Mouse (Mus musculus) activated CD4-positive, CD25-positive, alpha-beta regulatory T cell, adult 4 months (primary cell): ENCODE data around the gene Slc40a1. TPM values are rescaled to one million over a fixed set of nuclear protein-coding genes. Genes with fewer than 3 reads are reported as not detected.

Source experiments
- ATAC-seq: one replicate; pipeline ENCODE4 v1.8.0; 2017
- polyA plus RNA-seq, 2 experiments: library from polyadenylated mRNA; unstranded; fragments of 100-300 nt; shearing (Covaris generic); gene quantifications; one replicate each; pipeline ENCODE4 v1.2.1; 2017

The Slc40a1 gene
- 1 to 10 TPM; 1.0 to 2.3 TPM for polyA plus RNA-seq

DNA sequence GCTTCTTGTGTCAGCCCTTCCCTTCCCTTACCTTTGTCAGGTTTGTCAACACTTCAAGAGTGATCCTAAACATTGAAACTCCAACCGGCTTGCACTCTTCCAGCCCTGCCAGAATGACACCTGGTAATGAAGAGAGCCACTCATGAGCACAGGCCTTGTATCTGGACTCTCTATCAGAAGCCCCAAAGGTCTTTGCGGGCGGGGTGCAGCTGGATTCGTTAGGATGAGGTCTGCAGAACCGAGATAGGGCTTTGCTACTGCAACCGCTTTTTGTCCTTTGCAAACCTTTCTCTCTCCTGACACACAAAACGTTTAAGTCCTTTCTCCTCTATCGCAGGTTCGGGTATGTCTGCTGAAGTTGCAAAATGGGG is at the start of gene Slc40a1:
Slc40a1 (minus strand) TSS at position 131 of the 371 bp plus-strand sequence.
- no peak for ATAC-seq

- ATAC-seq = no peak
Observed at GRCm38 (mm10) chr1:45971314-45971713, 45.0 kb upstream of the Slc40a1 start.

DNA sequence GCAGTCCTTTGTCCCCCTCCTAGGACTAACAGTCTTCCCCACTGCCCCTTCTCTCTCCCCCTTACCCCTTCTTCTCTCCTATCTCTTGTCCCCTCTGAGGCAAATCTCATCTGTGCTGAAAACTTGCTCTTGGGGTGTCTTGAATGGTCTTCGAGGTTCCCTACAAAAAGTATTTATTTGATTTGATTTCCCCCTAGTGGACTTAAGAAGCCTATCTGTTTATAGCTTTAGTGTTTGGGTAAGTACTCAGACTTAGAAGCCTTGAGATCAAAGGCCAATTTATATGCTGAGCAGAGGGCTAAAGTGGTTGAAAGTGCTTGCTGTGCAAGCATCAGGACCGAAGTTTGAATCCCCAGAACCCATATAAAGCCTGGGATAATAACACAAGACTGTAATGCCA is 22.7 kb upstream of the Slc40a1 start:
- no peak for ATAC-seq

GRCm38 (mm10) chr1:45947843-45948242 is 21.5 kb upstream of the Slc40a1 start:
- no peak for ATAC-seq

DNA sequence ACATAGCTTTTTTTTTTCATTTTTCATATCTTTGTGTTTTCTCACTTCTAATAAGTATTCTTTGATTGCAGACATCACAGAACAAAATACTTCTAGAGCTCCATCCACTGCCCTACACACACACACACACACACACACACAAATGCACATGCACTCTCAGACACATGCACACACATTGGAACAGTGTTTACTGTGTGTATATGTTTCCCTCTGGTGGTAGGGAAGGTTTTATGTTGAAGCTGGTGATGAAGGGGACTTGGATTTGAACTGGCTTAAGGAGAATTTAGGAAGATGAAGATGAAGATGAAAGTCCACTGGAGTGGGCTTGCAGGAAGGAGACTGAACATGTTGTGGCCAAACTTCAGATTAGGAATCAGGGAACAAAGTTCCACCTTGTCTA is 4.8 kb upstream of the Slc40a1 start:
- no peak for ATAC-seq

DNA sequence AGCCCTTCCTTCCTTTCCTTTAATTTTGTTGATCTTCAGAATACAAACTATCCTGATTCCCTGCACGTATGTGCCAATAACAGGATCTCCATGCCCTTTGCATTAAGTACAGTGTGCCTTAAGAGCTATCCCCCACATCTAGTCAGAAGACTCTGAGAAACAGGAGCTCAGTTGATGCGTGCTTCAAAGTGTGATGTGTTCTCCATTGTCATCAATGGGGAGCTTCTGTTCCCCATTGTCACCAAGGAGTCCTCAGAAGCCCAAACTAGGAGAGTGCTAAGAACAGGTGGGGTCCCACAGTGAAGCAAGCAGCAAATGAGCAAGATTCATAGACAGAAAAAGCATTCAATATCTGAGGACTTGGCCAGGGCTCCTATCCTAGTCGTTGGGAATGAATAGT is 588 bp upstream of the Slc40a1 start:
- no peak for ATAC-seq

- no peak for ATAC-seq
Observed at GRCm38 (mm10) chr1:45925500-45926392, 577 bp downstream of the Slc40a1 start.

- no peak for ATAC-seq
Observed at GRCm38 (mm10) chr1:45925131-45925499, 1.2 kb downstream of the Slc40a1 start.

DNA sequence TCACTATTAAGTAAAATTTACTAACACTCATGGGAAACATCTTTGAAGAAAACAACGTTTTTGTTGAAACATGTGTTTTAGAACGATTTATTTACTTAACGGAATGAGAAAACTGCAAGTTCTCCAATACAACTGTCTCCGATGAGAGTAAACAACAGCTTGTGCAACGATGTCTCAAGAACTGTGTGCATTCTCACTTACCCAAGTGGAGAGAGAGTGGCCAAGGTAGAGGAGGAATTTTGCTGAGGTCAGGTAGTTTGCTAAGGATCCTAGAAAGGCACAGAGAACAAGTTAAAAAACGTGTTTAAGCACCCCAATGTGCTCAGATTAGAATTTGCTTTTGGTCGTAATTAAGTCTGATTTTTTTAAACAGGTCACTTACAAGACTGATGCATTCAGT is 1.8 kb downstream of the Slc40a1 start:
- ATAC-seq = no peak

- no peak for ATAC-seq
Observed at GRCm38 (mm10) chr1:45923306-45923705, 3.0 kb downstream of the Slc40a1 start.

- no peak for ATAC-seq
Observed at GRCm38 (mm10) chr1:45920703-45921102, 5.6 kb downstream of the Slc40a1 start.

- ATAC-seq = no peak
Observed at GRCm38 (mm10) chr1:45919752-45920151, 6.6 kb downstream of the Slc40a1 start.

DNA sequence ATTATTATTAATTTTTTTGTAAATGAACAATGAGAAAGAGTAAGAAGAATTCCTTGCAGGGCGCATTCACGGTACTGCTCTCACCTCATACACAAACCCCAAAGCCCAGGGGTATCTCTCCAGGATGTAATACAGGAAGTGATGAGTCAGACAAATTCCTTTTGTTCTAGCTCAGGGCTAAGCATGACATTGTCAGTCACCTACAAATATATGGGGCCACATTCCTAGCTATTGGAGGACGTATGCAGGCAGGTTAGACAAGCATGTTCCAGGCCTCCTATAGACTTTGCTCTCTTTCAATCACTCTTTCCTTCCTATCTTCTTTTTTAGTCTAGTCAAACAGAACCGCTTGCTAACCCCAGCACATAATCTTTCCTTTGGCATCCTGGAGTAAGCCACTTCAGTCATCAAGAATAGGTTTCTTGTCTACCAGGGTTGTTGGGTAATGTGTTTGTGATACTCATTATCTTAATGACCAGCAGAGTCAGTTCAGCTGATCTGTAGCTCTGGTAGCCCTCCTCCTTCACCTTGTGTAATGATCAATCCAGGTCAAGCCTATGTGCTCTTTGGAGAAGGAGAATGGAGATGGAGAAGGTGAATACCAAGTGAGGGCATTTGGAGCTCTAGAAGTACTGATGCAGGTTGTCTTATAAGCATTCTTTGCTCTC is 9.1 kb downstream of the Slc40a1 start:
- no peak for ATAC-seq

GRCm38 (mm10) chr1:45916174-45916573 is 10.1 kb downstream of the Slc40a1 start:
- no peak for ATAC-seq

GRCm38 (mm10) chr1:45914236-45914635 is 12.1 kb downstream of the Slc40a1 start:
- no peak for ATAC-seq

GRCm38 (mm10) chr1:45905107-45905821 is 21.1 kb downstream of the Slc40a1 start:
- ATAC-seq = no peak

DNA sequence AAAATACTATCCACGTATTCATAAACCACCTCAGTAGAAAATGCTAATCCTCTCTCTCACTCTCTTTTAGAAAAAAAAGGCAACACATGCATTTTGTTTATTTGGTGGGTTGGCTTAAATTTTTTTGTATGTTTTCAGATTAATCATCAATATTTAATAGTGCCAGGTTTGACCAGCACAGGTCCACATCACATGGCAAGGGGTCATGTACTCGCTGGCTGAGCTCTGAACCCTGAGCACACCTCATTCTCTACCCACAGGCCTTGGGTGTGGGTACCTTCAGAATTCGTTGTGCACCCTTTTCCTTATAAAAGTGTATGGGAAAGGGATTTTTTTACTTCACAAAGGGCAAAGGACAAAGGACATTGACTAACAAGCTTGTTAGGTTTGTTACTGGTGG is 22.2 kb downstream of the Slc40a1 start:
- no peak for ATAC-seq

- ATAC-seq = no peak
Observed at GRCm38 (mm10) chr1:45898044-45898443, 28.3 kb downstream of the Slc40a1 start.

GRCm38 (mm10) chr1:45894168-45894912 is 32.0 kb downstream of the Slc40a1 start:
- no peak for ATAC-seq

- no peak for ATAC-seq
Observed at GRCm38 (mm10) chr1:45891986-45892385, 34.3 kb downstream of the Slc40a1 start.

DNA sequence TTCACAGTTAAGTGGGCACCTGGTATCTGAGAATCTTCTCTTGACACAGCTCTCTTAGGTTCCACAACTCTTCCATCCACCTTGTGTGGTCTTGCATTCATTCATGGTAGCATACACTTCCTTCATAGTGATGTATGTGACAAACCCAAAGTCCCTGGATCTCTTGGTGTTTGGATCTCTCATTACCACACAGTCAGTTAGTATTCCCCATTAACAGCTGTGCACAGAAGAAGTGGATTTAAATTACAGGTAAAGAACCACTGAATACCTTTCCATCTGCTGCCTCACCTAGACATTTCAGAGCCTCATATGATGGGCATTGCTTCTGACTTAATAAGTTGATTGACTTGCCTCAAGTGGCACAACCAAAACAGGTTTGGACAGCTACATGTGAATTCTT is 36.1 kb downstream of the Slc40a1 start, which contains the start of gene Gm5269:
Gm5269 (minus strand) TSS at position 101 of the 400 bp plus-strand sequence.
- no peak for ATAC-seq

GRCm38 (mm10) chr1:45886800-45887199 is 39.5 kb downstream of the Slc40a1 start:
- ATAC-seq = no peak

DNA sequence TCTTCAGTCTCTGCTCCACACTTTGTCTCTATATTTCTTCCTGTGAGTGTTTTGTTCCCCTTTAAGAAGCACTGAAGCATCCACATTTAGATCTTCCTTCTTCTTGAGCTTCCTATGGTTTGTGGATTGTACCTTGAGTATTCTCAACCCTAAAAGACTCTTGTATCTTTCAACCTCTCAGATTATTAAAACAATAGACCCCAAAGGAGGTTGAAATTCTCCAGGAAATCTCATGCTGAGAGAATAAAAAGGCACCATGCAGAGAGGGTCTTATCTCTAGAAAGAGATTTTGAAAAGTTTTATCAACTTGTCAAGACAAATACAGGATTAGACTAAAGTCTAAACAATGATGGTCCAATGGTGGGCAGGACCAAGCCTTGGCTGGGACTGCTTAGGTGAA is 42.9 kb downstream of the Slc40a1 start:
- no peak for ATAC-seq
